Mouse (Mus musculus): ENCODE measurements around the gene Cul9.
"Not testable (repeated sequence)": the region's sequence is repeated elsewhere in the genome, so short reads cannot be mapped to it uniquely, and the experiment has no call there.

Gene Cul9

DNA sequence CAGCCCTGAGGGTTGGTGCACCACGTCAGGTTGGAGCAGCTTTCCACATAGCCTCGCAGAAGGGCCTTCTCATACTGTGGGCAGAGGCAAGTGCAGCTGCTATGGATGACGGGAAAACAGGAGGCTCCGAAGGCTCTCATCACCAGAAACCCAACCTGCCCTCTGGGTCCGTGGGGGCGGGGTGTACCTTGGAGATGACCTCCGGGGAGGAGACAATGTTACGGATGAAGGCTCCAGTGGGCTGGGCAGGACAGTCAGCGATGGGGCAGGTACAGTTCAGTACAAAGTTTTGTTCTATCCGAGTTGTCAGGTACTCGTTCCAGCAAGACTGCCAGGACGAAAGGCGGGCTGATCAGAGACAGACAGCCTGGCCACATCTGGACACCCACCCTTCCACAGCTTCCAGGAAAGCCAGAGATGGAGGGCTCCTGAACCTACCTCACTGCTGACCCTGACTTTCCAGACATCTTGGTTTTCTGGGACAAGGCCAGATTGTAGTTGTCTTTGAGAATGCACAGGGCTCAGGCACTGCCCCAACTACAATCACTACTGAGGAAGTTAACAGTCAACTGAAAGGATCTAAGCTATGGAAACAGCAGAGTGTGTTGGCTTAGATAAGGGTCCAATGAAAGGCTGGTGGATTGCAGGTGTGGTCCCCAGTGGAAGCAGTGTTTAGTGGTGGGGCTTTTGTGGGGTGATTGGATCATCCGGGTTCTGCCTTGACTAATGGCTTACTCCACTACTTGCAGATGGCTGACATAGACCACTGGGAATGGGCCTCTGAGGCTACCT is 42.1 kb downstream of the Cul9 start:
- DNase-seq (ENCODE audit: low read depth, low spot score), result no peak

DNA sequence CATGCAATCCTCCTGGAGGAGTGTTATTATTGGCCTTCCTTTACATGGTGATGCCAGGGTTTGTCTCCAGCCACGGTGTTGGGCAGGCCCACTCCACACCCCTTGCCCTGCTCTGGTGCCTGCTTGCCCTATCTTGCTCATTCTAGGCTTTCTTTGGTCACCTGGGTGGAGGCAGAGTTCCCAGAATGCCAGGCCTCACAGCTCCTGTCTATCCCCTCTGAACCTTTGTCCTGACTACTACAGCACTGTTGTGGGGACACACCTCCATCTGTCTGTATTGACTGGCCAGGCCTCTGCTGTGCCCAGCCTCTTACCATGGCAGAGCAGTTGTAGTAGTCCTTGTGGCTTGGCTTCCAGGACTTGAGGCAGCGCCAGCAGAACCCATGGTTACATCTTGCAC is 43.4 kb downstream of the Cul9 start:
- DNase-seq (ENCODE audit: low read depth, low spot score), result no peak

DNA sequence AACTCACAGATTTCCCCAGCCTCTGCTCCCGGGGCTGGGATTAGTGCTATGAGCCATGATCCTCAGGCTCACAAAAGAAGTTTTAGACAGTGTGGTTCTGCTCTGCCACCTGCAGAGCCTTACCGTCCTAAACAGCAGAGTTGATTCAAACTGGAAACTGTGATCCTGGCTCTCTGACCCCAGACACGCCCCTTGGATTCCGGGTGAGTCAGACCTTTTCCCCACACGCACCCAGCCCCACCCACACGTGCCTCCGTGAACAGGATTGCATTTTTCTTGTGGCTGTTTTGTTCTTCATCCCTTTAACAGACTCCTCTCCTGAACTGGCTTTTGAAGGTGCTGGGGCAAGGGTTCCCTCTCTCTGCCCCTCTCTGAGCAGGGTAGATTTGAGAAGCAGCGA is 48.2 kb downstream of the Cul9 start:
- DNase-seq (ENCODE audit: low read depth, low spot score), result peak; percentile 88

DNA sequence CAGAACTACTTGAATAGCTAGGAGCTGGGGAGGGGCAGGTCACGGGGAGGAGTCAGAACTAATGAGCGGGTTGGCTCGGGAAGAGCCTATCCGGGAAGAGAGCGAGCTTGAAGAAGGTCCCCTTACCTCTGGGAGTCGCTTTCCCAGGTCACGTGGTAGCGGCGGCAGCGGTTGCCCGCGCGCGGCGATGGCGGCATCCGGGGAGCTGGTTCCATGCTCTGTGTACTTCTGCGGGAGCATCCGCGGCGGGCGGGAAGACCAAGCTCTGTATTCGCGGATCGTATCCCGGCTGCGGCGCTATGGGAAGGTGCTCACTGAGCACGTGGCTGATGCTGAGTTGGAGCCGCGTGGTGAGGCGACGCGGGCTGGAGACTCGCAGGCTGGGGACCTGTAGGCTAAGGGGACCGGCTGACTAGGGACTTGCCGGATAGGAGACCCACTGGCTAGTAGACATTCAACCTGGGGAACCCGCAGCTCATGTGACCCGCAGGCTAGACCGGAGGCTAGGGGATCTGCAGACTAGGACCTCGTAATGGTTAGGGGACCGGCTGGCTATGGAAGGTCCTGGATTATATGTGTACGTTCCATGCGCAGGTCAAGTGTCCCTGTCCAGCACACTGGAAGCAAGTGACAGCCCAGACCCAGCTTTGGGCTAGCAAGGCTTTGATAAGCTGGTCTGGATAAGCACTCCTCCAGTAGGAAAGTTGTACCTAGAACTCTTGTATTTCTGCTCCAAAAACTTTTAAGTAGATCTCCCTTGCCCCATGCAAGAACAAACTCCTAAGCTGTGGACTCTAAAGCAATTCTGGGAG is 49.4 kb downstream of the Cul9 start, which contains the start of gene Dnph1:
Gene Dnph1 (plus strand): TSS at position 89 of the 812 bp plus-strand sequence.
- peak; percentile 94 for DNase-seq (ENCODE audit: low read depth, low spot score)

DNA sequence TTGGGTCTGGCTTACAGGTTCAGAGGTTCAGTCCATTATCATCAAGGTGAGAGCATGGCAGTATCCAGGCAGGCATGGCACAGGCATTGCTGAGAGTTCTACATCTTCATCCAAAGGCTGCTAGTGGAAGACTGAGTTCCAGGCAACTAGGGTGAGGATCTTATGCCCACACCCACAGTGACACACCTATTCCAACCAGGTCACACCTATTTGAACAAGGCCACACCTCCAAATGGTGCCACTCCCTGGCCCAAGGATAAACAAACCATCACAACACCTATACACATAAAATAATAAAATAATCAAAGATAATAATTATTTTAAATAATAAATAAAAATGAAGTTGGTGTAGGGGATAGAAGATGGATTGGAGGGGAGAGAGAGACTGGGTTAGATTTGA is 50.1 kb downstream of the Cul9 start:
- not testable (repeated sequence) for DNase-seq (ENCODE audit: low read depth, low spot score)

DNA sequence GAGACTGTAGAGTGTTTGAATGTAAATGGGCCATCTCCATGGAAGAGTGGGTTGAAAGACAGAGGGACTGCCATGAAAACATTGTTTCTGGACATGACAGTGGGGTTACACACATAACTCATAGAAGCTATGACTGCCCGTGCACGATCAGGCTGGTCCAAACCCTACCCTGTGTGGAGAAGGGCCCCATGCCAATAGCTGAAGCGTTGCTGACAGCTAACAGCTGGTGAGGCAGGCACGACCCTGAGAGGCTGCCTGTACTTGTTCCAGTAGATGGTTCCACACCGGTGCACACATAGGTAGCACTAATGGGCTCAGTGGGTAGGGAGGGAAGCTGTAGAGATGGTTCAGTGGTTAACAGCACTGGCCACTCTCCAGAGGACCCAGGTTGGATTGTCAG is 50.7 kb downstream of the Cul9 start:
- no peak for DNase-seq (ENCODE audit: low read depth, low spot score)

DNA sequence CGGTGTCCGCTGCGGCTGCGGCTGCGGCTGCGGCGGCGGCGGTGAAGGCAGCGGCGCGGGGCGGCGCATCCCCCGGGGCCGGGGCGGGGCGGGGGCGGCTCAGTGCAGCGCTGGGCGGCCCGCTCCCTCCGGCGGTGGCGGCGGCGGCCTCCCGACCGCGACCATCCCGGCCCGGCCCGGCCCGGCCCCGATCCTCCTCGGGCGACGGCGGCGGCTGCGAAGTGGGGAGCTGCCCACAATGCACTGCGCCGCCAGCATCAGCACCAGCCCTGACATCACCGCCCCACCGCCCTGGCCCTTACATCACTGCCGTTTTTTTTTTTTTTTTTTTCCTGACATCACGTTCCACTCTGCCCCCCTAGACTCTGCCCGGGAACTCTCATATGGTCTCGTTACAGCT is 58.8 kb downstream of the Cul9 start, which contains the start of gene Ttbk1:
Gene Ttbk1 (minus strand): TSS at position 245 of the 400 bp plus-strand sequence.
- DNase-seq (ENCODE audit: low read depth, low spot score), result no peak

DNA sequence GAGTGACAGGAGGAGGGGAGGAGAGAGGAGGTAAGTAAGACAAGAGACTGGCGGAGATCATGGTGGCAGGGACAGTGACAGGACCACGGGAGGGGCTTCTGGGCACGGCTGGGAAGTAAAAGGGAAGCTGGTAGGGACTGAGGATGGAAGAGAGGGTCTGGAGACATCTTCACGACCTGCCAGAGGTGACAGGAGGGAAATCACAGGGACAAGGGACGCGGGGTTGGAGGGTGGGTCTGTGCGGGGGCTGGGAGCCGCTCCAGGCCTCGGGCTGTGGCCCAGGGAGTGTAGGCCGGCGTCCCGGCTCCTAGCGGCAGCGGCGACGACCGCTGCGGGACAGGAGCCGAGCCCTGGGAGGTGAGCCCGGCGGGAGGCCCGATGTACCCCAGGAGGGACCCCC is 59.2 kb downstream of the Cul9 start:
- DNase-seq (ENCODE audit: low read depth, low spot score), result no peak

DNA sequence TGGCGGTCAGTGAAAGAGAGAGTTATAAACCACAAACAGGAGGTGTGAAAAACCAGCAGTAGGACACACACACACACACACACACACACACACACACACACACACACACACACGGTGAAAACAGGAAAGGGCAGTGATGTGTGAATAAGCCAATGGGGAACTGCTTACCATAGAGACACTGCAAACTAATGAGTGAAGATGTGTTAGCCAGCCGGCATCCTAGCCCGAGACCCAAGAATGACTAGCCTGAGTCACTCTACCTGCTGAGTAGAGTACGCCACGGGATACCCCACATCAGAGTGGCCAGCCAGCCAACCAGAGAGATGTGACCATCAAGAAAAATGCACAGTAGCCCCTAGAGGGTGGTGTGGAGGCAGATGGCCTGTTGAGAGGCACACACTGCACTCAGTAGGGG is 61.7 kb downstream of the Cul9 start:
- no peak for DNase-seq (ENCODE audit: low read depth, low spot score)

DNA sequence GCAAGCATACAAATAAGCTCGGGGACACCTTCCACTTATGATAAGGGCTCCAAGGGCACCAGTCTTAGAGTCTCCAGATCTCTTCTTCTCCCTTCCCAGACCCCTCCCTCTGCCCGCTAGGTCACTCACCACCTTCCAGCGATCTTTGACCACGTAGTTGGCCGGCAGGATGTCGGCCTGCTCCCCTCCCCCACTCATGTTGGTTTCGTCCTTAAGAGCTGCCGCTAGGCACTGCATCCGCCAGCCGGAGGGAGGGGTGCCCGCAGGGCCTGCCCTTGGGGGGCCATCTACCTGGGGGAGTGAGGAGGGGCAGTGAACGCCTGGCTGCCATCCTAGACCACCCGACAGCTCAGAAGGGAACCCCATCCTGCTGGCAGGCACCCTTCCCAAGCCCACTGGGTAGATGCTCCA is 62.2 kb downstream of the Cul9 start:
- no peak for DNase-seq (ENCODE audit: low read depth, low spot score)

DNA sequence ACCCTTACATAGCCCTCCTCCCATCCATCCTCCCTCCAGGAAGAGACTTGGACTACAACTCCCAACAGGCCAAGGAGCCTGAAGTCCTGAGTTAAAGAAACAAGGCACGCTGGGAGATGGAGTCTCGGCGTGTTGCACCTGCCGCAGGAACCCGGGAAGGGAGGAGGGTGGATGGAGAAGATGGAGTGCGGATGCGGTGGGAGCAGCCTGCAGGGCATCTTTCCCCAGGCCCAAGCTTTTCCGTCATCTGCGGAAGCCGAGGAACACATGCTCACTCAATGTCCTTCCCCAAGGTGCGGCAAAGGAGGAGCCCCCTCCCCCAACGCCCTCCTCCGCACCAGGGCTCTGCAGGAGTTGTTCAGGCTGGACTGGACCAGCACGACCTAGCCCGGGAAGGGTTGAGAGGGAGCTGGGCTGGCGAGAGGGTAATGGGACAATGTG is 62.6 kb downstream of the Cul9 start:
- DNase-seq (ENCODE audit: low read depth, low spot score), result no peak

DNA sequence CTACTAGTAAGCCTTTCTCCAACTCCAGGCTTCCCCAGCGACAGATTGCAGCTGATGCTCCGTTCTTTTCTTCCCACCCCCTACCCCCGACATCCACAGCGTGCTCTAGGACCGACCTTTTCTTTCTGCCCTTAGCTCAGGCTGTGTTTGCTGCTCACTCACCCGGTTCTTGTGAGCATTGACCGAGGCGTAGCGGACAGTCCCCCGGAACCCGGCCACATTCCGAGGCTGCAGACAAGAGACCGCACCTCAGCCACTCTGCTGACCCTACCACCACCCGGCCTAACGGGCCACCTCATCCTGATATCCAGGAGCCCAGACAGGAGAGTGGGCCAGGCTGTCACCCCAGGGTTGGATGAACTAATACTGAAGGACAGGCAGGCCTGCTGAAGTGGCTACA is 68.9 kb downstream of the Cul9 start:
- DNase-seq (ENCODE audit: low read depth, low spot score), result no peak

DNA sequence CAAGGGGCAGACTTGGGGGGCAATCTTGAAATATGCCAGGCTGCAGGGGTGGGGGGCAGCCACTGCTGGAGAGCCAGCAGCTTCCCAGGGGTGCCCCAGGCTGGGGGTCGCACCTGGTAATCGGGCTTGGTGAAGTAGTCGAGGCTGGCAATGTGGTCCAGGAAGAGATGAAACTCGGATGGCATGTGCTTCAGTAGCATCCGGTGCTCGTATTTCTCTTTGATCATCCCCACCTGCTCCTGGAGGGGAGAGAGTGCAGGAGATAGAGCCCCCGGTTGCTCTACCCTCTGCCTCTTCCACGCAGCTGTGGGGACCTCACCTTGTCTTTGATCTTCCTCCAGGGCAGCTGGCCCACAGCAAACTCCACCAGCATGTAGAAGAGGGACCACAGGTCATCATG is 69.6 kb downstream of the Cul9 start:
- no peak for DNase-seq (ENCODE audit: low read depth, low spot score)

DNA sequence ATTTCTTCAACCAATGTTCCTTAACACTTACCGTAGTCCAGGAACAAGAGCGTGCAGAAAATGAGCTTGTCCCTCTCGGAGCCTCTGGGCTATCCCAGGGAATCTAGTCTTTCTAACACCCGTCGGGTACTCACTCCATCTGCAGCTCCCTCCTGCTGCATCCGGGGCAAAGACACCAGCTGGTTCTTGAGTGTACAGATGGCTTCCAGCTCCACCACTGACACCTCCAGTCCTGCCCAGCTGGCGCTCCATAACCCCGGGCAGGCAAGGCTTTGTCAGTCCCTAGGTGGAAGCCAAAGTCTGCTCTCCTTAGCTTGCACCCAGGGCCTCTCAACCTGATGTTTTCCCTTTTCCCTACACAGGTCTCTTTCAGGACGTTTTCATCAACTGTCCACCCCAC is 78.4 kb downstream of the Cul9 start:
- no peak for DNase-seq (ENCODE audit: low read depth, low spot score)

DNA sequence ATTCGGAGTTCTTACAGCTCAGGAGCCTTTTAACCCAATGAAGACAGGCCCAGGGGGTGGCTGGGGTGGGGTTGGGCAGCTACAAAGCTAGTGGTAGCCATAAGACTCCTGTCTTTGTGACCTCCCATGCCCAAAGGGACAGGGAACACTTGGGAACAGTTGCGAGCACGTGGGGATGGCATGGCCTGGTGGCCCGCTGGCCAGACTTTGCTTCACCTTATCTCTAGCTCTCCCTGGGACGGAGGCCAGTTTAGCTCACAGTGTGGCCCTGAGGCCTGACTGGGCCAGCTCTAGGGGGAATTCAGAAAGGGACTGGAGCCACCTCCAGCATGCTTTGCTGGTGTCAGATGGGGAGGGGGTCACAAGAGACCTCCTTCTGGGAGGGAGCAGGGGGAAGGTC is 84.0 kb downstream of the Cul9 start:
- no peak for DNase-seq (ENCODE audit: low read depth, low spot score)

DNA sequence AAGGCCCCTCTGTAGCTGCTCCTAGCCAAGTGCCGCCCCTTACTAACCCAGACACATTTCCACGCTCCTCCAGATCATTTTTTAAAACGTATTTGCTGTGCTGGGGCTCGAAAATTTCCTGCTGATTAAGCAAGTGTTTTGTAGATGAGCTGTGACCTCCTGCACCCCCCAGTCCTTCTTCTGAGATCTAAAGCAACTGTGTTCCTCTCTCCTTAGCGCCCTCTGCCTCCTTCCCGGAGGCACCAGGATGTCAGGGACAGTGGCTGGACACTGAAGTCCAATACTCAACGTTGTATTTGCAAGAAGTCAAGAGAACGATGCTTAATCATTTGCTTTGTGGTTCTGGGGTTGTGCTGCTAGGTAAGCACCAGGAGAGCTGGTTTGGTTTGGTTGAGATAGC is 84.8 kb downstream of the Cul9 start:
- DNase-seq (ENCODE audit: low read depth, low spot score), result no peak

DNA sequence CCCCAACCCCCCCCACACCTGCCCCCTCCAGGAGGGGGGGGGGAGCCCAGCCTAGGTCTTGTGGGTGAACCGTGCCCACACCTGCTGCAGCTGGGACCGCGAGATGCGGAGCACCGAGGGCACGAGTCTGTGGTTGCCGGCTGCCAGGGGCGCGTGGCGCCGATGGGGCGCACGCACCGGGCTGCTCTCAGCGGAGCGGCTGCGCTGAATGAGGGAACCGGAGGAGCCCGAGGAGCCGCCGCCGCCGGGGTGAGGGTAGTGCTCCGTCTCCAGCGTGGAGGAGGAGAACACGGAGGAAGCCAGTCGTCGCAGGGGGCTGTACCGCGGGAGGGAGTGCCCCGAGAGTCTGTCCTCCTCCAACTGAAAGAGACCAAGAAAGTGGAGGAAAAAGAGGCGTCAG is 85.5 kb downstream of the Cul9 start:
- DNase-seq (ENCODE audit: low read depth, low spot score), result no peak

DNA sequence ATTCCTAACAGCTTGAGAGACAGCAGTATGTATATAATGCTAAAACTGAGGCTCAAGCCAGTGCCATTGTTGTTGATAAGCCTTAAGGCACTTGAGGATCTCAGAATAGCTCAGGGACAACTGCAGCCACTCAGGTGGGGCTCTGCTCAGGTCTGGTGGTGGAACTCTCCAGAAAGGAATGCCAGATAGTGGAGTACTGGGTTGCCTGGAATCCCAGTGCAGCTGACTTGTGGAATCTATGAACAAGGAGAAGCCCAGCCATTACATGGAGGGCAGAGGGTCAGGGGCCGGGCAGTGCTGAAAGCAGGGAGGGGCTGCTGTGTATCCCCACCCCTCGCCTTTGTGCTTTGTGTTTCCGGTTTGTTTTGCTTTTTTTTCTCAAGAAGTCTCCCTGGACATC is 87.7 kb downstream of the Cul9 start:
- DNase-seq (ENCODE audit: low read depth, low spot score), result no peak

DNA sequence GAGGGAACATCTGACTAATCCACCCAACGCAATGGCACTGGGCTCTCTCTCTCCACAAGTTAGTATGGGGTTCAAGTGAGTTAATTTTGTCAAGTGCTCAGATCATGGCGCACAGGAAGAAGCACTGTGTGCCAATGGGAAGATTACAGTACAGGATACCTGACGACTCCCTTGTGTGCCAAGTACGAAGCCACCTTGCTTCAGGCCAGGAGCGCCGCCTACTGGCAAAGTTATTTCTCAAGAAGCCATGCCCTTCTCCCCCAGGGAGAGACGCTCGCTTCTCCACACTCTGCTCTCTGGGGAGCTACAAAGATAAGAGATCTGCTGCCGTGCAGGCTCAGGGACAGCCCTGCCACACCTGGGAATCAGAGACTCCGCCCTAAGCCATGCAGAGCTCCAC is 88.4 kb downstream of the Cul9 start:
- DNase-seq (ENCODE audit: low read depth, low spot score), result peak; percentile 33

DNA sequence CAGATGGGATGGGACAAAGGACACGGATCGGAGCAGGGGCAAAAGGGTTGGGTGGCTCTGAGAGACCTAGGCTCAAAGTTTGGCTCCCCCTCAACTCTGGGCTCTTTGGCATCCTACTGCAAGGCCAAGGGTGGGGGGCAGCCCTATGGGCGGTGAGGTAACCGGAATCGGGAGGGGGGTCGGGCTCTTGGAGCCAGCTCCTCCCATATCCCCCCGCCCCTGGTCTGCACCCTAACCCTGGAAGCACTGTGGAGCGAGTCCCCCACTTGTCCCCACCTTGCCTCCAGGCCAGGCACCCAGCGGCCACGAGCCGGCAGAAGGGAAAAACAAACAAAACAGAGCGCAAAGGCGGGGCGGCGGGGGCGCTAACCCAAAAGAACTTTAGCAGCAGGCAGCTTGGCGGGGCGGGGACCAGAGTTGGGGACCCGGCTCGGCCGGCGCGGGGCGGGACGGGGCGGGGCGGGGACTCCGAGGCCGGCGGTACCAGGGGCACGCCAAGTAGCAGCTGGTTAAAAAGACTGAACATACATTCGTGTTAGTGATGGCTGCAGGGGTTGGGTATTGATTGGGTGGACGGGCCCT is 91.0 kb downstream of the Cul9 start:
- no peak for DNase-seq (ENCODE audit: low read depth, low spot score)

DNA sequence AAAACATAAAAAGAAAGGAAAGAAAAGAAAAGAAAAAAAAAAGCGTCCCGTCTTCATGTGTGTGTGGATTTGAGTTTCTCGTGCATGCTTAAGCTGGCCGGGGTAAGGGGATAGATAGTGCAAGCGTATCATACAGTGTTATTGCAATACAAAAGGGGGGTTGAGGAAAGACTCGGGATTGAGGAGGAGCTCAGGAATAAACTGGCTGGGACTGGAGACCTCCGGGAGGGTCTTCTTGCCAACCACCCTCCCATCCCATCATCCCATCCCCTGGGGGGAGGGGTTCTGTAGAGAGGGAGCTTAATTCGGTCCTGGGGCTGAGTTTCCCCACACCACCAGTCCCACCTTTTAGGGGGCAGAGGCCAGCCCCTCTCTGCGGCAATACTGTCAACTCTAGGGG is 91.6 kb downstream of the Cul9 start:
- no peak for DNase-seq (ENCODE audit: low read depth, low spot score)

DNA sequence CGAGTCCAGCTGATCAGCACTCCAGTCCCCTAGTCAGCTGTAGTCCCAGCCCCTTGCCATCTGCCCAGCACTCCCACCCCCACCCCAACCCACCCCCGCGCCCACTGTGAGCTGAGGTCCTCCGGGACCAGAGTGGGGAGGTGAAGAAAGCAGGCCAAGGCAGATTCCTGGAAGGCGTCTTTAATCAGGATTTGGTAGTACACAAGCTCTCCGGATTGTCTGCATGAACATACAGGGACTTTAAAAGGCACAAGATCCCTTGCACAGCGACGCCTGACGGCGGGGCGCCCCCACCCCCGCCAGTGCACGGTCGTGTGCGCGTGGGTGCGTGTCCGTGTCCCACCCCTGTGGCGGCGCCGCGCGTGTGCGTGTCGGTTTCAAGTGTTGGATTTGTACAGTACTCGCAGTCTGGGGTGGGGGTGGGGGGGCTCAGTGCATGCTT is 92.2 kb downstream of the Cul9 start:
- DNase-seq (ENCODE audit: low read depth, low spot score), result no peak

All from 3T3-L1 (cell line).